Mouse (Mus musculus) heart, postnatal 10 days (tissue): ENCODE results near the gene Plac8. TPM values are rescaled to one million over a fixed set of nuclear protein-coding genes. Genes with fewer than 3 reads are reported as not detected.

Source experiments
- DNase-seq, 2 experiments: peaks; one replicate each; pipeline ENCODE4 v3.0.0; 2021
- intact Hi-C: fragments of 180-260 bp; cut with DNase I; formaldehyde crosslinking; loops from one replicate; pipeline ENCODE4 v1.15.1; 2025
- total RNA-seq, 2 experiments: library from RNA; stranded (reverse); gene quantifications; 2 replicates each; pipeline ENCODE4 v1.2.3; 2021

Gene Plac8
- 1 to 10 TPM; 2.1 to 3.1 TPM for total RNA-seq

GRCm38 (mm10) chr5:100572069-100572468 is at the start of gene Plac8:
Gene Plac8 (minus strand): TSS chr5:100572245.
- intact Hi-C loops, result no loop called here
- DNase-seq, result no peak

GRCm38 (mm10) chr5:100620952-100621351 is 48.9 kb upstream of the Plac8 start:
- DNase-seq, result no peak
- intact Hi-C loops, result no loop called here

- no peak for DNase-seq
- intact Hi-C loops, result no loop called here
Observed at GRCm38 (mm10) chr5:100619586-100620275, 47.7 kb upstream of the Plac8 start.

- no peak for DNase-seq
- intact Hi-C loops, result no loop called here
Observed at GRCm38 (mm10) chr5:100613896-100614768, 42.1 kb upstream of the Plac8 start.

- intact Hi-C loops, result no loop called here
- no peak for DNase-seq
Observed at GRCm38 (mm10) chr5:100607868-100608267, 35.8 kb upstream of the Plac8 start.

GRCm38 (mm10) chr5:100607090-100607762 is 35.2 kb upstream of the Plac8 start:
- intact Hi-C loops, result no loop called here
- DNase-seq, result peak; percentile 40

- intact Hi-C loops, result no loop called here
- peak; percentile 82 to 83 for DNase-seq
Observed at GRCm38 (mm10) chr5:100605828-100606229, 33.8 kb upstream of the Plac8 start.

- DNase-seq, result no peak
- intact Hi-C loops, result no loop called here
Observed at GRCm38 (mm10) chr5:100604061-100604460, 32.0 kb upstream of the Plac8 start.

- DNase-seq, result no peak
- intact Hi-C loops, result no loop called here
Observed at GRCm38 (mm10) chr5:100601864-100602263, 29.8 kb upstream of the Plac8 start.

GRCm38 (mm10) chr5:100598961-100599463 is 27.0 kb upstream of the Plac8 start:
- intact Hi-C loops, result no loop called here
- DNase-seq, result no peak

GRCm38 (mm10) chr5:100597886-100598485 is 25.9 kb upstream of the Plac8 start:
- intact Hi-C loops, result no loop called here
- no peak for DNase-seq

- DNase-seq, result no peak
- intact Hi-C loops, result no loop called here
Observed at GRCm38 (mm10) chr5:100595999-100596398, 24.0 kb upstream of the Plac8 start.

GRCm38 (mm10) chr5:100594803-100595467 is 22.9 kb upstream of the Plac8 start:
- intact Hi-C loops, result no loop called here
- DNase-seq, result no peak

- intact Hi-C loops, result no loop called here
- no peak for DNase-seq
Observed at GRCm38 (mm10) chr5:100590505-100590904, 18.5 kb upstream of the Plac8 start.

- intact Hi-C loops, result no loop called here
- DNase-seq, result no peak
Observed at GRCm38 (mm10) chr5:100587626-100588025, 15.6 kb upstream of the Plac8 start.

- DNase-seq, result no peak
- intact Hi-C loops, result no loop called here
Observed at GRCm38 (mm10) chr5:100587136-100587535, 15.1 kb upstream of the Plac8 start.

GRCm38 (mm10) chr5:100585657-100586056 is 13.6 kb upstream of the Plac8 start:
- no peak for DNase-seq
- intact Hi-C loops, result no loop called here

- intact Hi-C loops, result no loop called here
- no peak for DNase-seq
Observed at GRCm38 (mm10) chr5:100585206-100585644, 13.2 kb upstream of the Plac8 start.

GRCm38 (mm10) chr5:100583066-100583465 is 11.0 kb upstream of the Plac8 start:
- DNase-seq, result no peak
- intact Hi-C loops, result no loop called here

- DNase-seq, result no peak
- intact Hi-C loops, result no loop called here
Observed at GRCm38 (mm10) chr5:100582435-100582826, 10.4 kb upstream of the Plac8 start.
